Mouse (Mus musculus) liver, embryonic 14.5 days (tissue): ENCODE measurements around the gene Trh.

ENCODE experiments used
- CTCF ChIP-seq: IDR thresholded peaks from 2 replicates; pipeline ENCODE4 v1.5.1; 2016; ENCODE audit warnings: antibody characterized with exemption, low read depth, control low read depth
- EP300 ChIP-seq: IDR thresholded peaks from 2 replicates; pipeline ENCODE4 v1.6.1; 2016; ENCODE audit warnings: antibody characterized with exemption, low read depth

- TF ChIP-seq CTCF: no peak
- TF ChIP-seq EP300: no peak
Observed at GRCm38 (mm10) chr6:92255346-92255745, 10.9 kb upstream of the Trh start.
